Mouse (Mus musculus): Measurements from ENCODE around the gene Tcp11. TPM values are rescaled to one million over a fixed set of nuclear protein-coding genes. Genes with fewer than 3 reads are reported as not detected.

Gene Tcp11
- total RNA-seq, 2 experiments from 2014 or later: 0.54 to 0.59 TPM

DNA sequence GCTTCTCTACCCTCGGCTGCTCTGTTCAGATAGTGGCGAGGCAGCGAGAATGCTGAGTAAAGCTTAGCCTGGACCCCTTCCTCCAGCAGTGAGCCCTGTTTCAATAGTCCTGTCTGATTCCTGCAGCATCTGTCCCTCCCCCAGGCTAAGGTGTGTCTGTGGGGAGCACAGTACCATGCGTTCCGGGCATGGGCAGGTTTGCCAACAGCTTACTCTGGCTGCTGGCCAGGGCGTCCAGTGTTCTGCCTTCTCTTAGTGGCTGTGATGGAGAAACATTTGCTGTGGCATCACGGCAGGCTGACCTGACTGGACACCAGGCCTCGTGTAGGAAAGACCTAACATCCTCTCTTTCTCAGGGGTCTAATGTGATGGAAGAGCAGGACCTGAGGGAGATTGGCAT is 30.2 kb downstream of the Tcp11 start:
- DNase-seq (ENCODE audit: low spot score in 2 of 2): no peak
- intact Hi-C loops (cut with DNase I): no loop called here

DNA sequence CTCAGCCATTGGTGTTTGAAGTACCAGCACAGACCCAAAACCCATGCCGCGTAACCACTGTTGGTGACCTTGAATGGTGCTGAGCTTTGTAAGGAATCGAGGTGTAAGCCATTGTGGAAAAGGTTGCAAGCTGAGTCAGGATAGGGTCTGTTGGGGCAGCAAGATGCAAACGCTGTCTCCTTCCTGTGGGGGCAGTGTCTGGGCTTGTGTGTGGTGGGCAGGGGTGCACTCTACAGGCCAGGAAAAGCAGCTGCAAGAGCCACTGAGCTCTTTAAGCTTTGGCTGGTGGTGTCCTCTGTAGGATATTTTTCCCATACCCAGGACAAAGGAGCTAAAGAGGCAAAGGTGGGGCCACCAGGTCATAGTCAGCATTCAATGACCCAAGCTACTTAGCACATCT is 32.0 kb downstream of the Tcp11 start:
- intact Hi-C loops (cut with DNase I): no loop called here
- no peak for DNase-seq (ENCODE audit: low spot score in 2 of 2)

DNA sequence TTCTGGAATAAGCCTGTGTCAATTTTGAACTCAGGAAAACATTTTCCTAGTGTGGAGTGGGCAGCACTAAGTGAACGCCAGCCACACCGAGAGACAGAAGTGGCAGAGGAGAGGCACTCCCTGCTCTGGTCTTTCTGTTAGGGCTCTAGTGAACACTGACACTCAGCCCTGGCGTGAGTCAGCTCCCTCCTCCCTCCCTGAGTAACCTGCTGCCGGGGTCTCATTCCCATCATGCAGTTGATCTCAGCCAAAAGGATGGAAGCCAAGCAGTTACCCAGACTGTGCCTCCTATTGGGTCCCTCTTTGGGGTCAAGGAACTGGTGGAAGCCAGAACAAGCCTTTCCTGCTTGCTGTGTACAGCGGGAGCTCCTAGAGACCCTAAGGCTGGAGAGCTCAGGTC is 32.9 kb downstream of the Tcp11 start:
- intact Hi-C loops (cut with DNase I): no loop called here
- no peak for DNase-seq (ENCODE audit: low spot score in 2 of 2)

DNA sequence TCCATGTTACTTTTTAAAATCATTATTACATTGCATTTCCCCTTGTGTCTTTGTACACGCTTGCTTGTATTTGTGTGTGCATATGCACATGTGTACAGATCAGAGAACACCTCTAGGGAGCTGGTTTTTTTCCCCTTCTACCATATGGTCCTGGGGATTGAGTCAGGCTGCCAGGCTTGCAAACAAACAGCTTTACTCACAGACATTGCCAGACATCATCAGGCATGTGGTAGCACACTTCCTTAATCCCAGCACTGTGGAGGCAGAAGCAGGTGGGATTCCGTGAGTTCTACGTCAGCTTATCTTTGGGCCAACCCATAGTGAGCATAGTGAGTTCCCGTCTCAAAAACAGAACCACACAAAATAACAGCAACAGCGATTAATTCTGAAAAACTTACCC is 33.4 kb downstream of the Tcp11 start:
- intact Hi-C loops (cut with DNase I): no loop called here
- no peak for DNase-seq (ENCODE audit: low spot score in 2 of 2)

DNA sequence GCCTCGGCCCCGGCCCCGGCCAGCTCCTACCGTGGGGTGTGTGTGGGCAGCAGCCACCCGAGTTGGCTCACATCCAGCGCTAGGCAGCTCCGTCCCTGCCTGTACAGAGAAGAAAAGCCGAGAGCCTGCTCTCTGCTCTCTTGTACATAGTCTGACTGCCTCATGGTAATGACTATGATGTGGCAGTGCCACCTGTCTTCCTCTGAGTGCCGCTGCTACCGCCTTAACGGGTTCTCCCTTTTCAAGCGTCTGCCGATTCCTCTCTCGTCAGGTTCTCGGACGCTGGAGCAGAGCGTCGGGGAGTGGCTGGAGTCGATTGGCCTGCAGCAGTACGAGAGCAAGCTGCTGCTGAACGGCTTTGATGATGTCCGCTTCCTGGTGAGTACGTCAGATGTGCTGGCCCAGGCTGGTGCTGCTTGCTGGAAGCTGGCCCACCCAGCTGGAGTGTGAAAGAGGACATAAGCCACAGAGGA is 38.1 kb downstream of the Tcp11 start:
- intact Hi-C loops (cut with DNase I): loop anchor here (5.0 kb wide), 1 partner anchor 45 kb away; no protein-coding TSS in a partner anchor
- DNase-seq (ENCODE audit: low spot score in 2 of 2): peak; percentile 47 to 55

DNA sequence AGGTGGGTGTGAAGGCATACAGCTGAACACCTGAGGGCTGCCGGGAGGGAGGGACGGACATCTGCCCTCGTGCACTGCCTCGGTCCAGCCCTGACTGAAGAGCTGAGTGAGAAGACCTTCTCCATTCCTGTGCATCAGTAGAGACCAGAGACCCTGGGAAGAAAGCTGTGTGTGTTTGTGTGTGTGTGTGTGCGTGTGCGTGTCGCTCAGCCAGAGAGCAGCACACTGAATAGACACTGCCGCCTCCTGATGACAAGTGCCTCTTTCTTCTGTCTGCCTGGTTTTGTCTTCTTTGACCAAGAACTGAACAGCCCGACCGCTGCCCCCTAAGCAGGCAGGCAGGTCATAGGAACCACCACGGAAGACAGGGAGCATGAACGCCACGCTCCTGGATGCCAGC is 39.1 kb downstream of the Tcp11 start:
- intact Hi-C loops (cut with DNase I): loop anchor here (5.0 kb wide), 1 partner anchor 44 kb away; no protein-coding TSS in a partner anchor
- DNase-seq (ENCODE audit: low spot score in 2 of 2): no peak

DNA sequence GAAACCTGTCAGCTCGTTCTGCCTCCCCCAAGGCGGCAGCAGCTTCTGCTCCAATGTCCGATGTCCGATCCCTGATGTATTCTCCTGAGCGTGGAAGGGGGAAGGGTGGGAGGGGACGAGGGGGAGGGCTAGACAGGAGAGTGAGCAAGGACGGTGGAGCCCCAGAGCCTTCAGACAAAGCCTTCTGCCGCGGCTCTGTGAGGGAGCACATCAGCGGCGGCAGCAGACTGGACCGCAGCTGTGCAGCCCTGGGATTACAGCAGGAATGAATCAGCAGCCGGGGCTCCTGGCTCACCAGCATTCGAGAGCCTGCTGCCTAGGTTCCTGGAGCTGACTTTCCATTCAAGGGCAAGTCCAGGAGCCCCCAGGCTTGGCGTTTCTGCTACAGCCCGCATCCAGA is 39.8 kb downstream of the Tcp11 start:
- intact Hi-C loops (cut with DNase I): loop anchor here (5.0 kb wide), 1 partner anchor 43 kb away; no protein-coding TSS in a partner anchor
- peak; percentile 30 to 36 for DNase-seq (ENCODE audit: low spot score in 2 of 2)

DNA sequence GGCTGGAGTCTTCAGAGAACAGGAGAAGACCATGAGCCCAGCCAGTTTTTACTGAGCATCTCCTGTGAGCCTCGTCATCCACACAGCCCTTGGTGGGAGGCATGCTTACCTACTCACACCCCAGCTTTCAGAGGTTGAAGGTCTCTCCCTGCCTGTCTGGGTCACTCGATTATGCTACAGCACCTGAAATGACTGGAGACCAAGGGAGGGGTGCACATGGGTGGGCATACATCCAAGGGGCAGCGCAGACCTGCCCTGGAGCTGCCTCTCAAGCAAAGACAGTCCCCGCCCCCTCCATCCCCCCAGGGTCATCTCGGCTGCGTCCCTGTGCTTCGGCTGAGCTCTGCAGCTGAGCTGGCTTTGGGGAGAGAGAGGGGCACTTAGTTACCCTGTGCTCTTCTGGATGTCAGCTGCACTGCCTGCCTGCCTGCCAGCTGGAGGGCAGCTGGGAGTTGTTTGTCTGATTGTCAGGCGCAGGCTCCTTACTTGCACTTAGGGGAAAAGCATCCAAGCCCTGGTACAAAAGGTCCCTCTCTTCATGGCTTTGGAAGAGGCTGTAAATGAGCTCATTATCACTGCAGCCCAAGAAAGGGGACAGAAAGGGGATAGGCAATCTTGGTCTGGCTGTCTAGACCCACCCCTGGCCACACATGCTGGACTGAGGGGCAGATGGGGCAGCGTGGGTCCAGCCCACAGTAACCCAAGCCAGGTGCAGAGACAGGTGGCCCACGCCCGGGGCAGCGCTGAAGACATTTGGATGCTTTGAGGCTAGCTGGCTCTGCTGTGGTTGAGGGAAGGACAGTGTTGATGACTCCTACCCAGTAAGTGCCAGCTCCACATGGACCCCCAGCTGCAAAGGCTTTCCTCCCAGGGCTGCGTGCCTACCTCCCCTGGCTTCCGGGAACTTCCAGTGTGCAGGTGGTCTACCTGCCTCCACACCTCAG is 43.4 kb downstream of the Tcp11 start:
- DNase-seq (ENCODE audit: low spot score in 2 of 2): peak in 1 of 2 experiments; percentile 24
- intact Hi-C loops (cut with DNase I): no loop called here

DNA sequence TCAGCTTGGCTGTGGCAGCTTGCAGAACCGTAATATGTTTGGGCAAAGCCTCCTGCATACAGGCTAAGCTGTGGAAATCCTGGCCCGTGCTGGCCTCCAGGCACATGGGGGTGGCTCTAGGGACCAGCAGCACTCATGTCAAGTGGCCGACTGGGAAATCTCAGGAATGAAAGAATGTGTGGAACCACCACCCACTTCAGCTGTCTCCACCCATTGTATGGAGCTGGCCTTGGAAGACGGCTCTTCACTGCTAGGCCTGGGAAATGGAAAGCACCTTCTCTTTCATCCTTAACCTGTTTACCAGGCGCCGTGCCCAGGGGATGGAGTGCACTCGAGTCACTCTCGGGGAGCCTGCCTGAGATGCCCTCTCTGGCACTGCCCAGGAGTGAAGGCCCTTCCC is 45.5 kb downstream of the Tcp11 start:
- DNase-seq (ENCODE audit: low spot score in 2 of 2): no peak
- intact Hi-C loops (cut with DNase I): no loop called here

DNA sequence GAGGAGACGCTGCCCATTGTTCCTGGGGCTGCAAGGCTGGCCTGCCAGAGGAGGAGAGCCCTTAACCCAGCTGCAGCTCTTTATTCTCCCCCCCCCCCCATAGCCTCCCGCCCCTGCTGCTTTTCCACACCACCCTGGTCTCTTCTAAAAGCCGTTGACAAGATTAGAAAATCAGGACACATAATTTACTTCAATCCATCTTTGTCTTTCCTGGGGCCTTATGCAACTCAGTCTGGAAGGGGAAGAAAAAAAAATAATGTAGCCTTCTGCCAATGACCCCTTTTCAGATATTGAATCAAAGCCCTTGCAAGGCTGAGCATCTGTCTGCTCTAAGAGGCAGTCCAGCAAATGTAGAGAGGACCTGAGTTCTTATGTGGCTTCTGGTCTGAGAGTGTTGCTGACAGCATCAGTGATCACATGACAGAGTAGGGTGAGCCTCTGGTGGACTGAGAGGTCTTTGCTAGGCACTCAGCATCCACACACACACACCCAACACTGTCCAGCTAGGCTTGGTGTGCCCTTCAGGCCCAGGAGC is 47.3 kb downstream of the Tcp11 start:
- no peak for DNase-seq (ENCODE audit: low spot score in 2 of 2)
- intact Hi-C loops (cut with DNase I): no loop called here

DNA sequence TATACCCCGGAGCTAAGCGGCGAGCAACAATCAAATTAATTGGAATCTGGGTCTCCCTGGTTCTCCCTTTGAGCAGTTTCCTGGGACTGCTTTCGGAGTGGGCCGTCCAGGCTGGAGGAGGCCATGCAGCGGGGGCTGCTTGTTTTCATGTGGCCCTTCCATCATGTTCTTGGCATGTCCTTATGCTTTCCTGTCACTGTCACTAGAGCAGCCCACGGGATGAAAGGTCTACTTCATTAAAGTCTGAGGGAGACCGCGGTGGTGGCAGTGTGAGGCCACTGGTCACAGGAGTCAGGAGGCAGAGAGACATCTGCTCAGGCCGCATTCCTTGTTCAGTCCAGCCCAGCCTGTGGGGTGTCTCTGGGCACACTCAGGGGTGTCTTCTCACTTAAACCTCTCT is 48.2 kb downstream of the Tcp11 start:
- DNase-seq (ENCODE audit: low spot score in 2 of 2): no peak
- intact Hi-C loops (cut with DNase I): no loop called here

DNA sequence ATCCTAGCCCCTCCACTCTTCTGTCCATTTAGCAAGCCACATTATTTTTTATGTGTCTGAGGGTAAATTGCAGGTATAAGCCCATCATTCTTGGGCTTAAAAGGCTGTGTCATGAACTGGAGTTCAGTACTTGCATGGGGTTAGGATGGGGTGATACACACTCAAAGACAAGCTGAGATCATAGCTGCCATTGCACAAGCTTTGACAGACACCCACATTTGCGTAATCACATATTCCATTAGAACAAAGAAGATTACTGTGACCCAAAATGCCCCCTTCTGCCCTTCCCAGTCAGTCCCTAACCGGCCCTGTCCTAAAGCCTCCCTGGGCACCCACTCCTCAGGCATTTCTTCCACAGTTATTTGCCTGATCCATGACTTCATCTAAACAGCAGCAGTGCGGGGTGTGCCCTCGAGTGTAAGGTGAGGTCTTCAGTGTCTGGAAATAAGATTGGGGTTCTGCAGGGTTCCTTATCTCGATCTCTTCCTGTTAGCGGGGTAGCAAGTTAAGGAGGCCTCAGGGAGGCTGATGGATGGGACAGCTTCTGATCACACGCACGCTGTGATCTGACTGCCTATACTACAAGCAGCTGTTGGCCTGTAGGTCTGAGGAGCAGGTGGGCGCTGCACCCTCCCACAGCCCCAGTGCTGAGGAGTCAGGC is 49.0 kb downstream of the Tcp11 start:
- intact Hi-C loops (cut with DNase I): no loop called here
- no peak for DNase-seq (ENCODE audit: low spot score in 2 of 2)

DNA sequence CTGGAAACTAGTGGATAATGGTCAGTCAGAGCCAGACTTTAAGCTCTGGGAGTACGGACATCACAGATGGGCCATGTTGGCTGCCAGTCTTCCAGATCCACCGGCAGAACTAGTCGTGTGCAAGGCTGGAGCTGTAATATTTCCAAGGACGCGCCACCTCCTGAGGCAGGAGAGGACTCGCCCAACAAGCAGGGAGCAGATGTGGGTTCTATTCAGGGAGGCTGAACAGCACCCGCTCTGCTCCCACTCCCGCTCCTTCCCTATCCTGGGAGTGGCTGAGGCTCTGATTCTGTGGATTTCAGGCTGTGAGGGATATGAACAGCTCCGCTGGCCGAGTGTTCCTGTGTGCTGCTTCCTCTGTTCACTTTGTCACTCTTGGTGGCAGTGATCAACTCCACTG is 50.0 kb downstream of the Tcp11 start:
- peak; percentile 64 to 76 for DNase-seq (ENCODE audit: low spot score in 2 of 2)
- intact Hi-C loops (cut with DNase I): no loop called here

DNA sequence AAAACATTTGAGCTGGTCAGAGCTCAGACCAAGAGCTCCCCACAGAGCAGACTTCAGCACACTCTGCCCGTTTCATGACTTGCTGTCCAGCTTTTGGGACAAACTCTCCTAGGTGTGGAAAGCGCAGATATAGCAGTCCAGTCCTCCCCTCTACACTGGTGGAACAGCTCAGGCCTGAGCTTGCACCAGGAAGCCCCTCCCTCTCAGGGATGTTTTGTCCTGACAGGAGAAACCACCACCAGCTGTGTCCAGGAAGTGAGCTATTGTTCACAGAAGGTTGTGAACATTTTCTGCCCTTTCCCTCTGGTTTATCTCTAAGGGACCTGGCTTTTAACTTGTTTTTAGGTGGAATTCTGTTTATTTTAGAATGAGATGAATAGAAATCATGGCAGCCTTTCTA is 51.1 kb downstream of the Tcp11 start:
- DNase-seq (ENCODE audit: low spot score in 2 of 2): no peak
- intact Hi-C loops (cut with DNase I): no loop called here

DNA sequence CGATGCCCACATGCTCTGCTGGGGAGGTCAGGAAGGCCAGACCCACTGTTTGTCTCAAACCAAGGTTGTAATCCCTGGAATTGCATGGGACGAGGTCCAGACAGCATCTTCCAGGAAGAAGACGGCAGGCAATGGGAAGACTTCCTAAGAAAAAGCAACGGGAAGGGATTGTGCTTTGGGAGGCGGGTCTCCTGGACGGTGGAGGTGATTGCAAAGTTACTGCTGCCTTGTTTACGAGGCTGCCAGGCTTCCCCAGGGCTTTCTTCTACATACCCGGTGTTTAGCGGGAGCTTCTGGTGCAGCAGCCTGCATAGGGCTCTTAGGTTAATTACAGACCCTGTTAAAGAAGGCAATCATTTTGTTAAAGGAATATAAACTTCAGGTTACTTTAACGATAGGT is 52.2 kb downstream of the Tcp11 start:
- intact Hi-C loops (cut with DNase I): no loop called here
- no peak for DNase-seq (ENCODE audit: low spot score in 2 of 2)

DNA sequence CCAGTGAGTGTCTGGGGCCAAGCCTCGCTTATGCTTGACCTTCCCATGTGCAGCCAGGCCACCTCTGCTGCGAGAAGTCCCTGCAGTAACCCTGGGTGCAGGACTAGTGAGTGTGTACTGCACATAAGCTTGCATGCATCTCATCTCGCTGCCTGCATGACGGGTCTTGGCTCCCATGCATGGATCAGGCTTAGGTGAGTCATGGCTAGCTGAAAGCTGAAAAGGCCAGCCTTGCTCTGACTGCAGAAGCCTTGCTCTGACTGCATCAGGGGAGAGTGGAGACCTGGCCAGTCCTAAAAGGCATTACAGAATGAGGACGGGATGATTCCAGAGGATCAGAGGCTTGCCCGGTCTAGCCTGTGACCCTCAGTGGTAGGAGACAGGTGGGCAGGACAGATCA is 53.2 kb downstream of the Tcp11 start:
- DNase-seq (ENCODE audit: low spot score in 2 of 2): no peak
- intact Hi-C loops (cut with DNase I): no loop called here

DNA sequence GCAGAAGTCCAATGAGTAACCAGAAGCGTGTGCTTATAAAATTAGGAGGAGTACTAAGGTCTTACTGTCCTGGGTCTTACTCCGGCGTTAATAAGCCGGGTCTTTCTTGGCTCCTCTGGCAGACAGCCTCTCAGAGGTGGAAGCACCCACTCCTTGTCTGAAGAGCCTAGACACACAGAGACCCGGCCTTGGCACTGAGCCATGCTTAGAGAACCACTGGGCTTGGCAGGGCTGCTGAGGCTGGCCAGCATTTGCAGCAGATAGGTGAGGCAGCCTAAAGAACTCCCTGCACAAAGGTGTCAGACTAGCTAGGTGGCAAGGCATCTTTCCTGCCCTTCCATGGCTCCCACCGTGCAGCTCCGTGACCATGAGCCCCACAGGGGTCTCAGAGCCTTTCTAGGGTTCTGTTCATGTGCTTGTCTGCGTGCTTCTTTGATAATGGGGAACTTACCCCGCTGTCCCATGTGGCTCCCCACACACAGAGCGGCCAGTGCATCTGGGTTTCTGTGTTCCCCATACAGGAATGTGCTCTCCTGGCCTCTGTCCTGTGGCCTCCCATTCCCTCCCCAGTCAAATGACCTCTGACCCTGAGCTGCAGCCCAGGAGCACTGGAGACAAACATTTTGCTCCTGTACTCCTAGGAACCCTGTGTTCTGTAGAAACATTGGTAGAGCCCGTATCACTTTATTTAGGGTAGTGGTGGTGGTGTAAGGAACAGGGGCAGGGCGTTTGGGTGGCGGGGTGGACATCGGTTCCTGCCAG is 54.1 kb downstream of the Tcp11 start:
- intact Hi-C loops (cut with DNase I): no loop called here
- no peak for DNase-seq (ENCODE audit: low spot score in 2 of 2)

DNA sequence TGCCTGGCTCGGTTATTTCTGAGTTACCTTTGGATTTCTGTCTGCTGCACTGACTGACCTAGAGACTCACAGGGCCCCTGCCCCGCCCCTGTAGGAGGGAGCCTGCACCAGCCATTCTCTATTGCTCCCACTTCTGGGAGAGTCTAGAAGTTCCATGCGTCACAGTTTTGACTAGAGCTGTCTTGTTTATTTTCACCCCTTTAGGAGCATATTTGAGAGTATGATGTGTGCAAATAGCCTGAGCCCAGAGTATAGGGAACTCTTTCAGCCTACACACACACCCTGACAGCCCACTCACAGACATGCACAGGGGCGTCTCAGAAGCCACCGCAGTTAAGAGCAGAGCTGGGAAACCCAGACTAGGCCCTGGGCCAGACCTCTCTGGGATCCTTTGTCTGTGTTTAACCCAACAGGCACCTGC is 54.9 kb downstream of the Tcp11 start:
- intact Hi-C loops (cut with DNase I): no loop called here
- no peak for DNase-seq (ENCODE audit: low spot score in 2 of 2)

DNA sequence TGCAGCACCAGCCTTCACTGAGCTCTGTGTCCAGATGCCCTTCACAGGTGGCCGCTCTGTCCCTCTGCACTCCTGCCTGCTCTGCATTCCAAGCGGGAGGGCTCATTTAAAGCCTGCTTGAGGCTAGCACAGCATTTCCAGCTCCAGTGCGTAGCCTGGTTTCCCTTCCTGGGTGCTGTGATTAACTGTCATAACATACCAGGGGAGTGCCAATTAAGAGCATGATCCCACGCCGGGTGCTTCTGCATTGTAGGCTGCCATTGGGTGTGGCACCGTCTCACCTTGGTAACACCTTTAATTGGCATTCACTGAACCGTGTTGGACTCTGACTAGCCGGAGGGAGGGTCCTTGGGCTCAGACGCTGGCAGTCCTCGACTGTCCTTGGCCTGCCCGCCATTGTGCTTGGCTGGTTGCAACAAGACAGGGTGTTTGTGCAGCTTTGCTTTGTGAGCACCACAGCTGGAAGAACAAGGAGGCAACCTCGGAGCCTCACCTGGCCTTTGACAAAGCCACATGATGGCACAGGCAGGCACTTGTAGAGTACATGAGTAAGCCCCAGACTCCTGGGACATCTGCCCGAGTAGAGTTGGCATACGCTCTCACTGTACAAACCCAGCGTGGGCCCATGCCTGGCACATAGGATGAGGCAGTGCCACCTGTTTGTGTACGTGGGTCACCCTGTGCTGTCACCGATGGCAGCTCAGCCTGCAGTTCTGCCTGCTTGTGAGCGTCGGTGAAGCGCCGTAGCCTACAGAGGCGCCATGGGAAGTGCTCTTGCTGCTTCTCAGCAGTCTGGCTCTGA is 57.4 kb downstream of the Tcp11 start:
- DNase-seq (ENCODE audit: low spot score in 2 of 2): peak; percentile 53 to 62
- intact Hi-C loops (cut with DNase I): no loop called here

Data from left cerebral cortex, postnatal 36 days (tissue).